Mouse (Mus musculus) WW6 (cell line): Measurements from ENCODE around the gene Aoc3.
A peak's percentile ranks its signal among the peaks of the same experiment; 100 is the strongest.
"Not testable (repeated sequence)": the region's sequence is repeated elsewhere in the genome, so short reads cannot be mapped to it uniquely, and the experiment has no call there.

Experiments used
- DNase-seq: peaks from one replicate; pipeline ENCODE4 v3.0.0-alpha.2; 2013; ENCODE audit warnings: low read depth, low spot score

The Aoc3 gene

GRCm38 (mm10) chr11:101370141-101370540 lies 39.7 kb downstream of the Aoc3 start:
- DNase-seq = no peak

- no peak for DNase-seq
Observed at GRCm38 (mm10) chr11:101374421-101374938, 44.1 kb downstream of the Aoc3 start.

GRCm38 (mm10) chr11:101378196-101378595 lies 47.8 kb downstream of the Aoc3 start:
- DNase-seq = not testable (repeated sequence)

GRCm38 (mm10) chr11:101378926-101379325 lies 48.5 kb downstream of the Aoc3 start:
- no peak for DNase-seq

GRCm38 (mm10) chr11:101381817-101382216 lies 51.4 kb downstream of the Aoc3 start:
- peak; percentile 31 for DNase-seq
